Mouse (Mus musculus) G1E (cell line): ENCODE measurements around the gene Csf2rb2. TPM values are rescaled to one million over a fixed set of nuclear protein-coding genes. Genes with fewer than 3 reads are reported as not detected.
"Not testable (repeated sequence)": the region's sequence is repeated elsewhere in the genome, so short reads cannot be mapped to it uniquely, and the experiment has no call there.

ENCODE experiments used
- ATAC-seq: 2 replicates; pipeline ENCODE4 v1.8.0; 2016; ENCODE audit warnings: mild to moderate bottlenecking; ENCODE audit not compliant: insufficient number of reproducible peaks, poor library complexity, low FRiP score, severe bottlenecking; ENCODE audit errors: extremely low read depth
- DNase-seq: peaks from one replicate; pipeline ENCODE4 v3.0.0; 2012; ENCODE audit warnings: low spot score
- H3K27me3 ChIP-seq: 2 replicates; pipeline ENCODE4 v1.6.1; 2012; ENCODE audit warnings: mild to moderate bottlenecking, low read length, inconsistent platforms; ENCODE audit not compliant: insufficient read depth
- H3K36me3 ChIP-seq: replicated peaks from 2 replicates; pipeline ENCODE3; 2012; ENCODE audit warnings: mild to moderate bottlenecking, inconsistent platforms
- H3K4me1 ChIP-seq: 2 replicates; pipeline ENCODE4 v1.6.1; 2012; ENCODE audit warnings: low read depth, low read length, inconsistent platforms, mixed read lengths; ENCODE audit not compliant: insufficient read depth
- H3K4me3 ChIP-seq: 2 replicates; pipeline ENCODE4 v1.5.1; 2012; ENCODE audit warnings: low read depth, mild to moderate bottlenecking, inconsistent platforms, low read length, moderate library complexity, mixed read lengths
- H3K9me3 ChIP-seq: replicated peaks from 2 replicates; pipeline ENCODE4 v1.6.1; 2012; ENCODE audit warnings: inconsistent platforms
- CTCF ChIP-seq: IDR thresholded peaks from 2 replicates; pipeline ENCODE4 v1.5.1; 2012; ENCODE audit warnings: low read depth, low read length, inconsistent platforms, mixed read lengths
- GATA1 ChIP-seq: IDR thresholded peaks from 2 replicates; pipeline ENCODE4 v1.6.1; 2012; ENCODE audit warnings: borderline replicate concordance, low read length, inconsistent platforms, mixed read lengths
- GATA2 ChIP-seq: IDR thresholded peaks from 2 replicates; pipeline ENCODE4 v1.6.1; 2012; ENCODE audit warnings: low read depth, low read length, inconsistent platforms, borderline replicate concordance
- POLR2AphosphoS5 ChIP-seq: IDR thresholded peaks from 2 replicates; pipeline ENCODE4 v1.6.1; 2012; ENCODE audit warnings: low read depth, low read length, inconsistent platforms; ENCODE audit not compliant: insufficient replicate concordance
- TAL1 ChIP-seq: conservative IDR thresholded peaks from 2 replicates; pipeline ENCODE4 v1.6.1; 2012; ENCODE audit warnings: low read depth, low read length, inconsistent platforms, mixed read lengths
- polyA plus RNA-seq: library from polyadenylated mRNA; stranded (reverse); fragments of >175 nt; gene quantifications from 2 replicates; pipeline ENCODE4 v1.2.3, GENCODE M21; 2012
- total RNA-seq, 2 experiments: library from RNA; stranded (forward) in 1 of 2; stranded (reverse) in 1 of 2; fragments of 200-1000 nt in 1 of 2; fragments of >200 nt in 1 of 2; fragmentation: Nextera tagmentation in 1 of 2; gene quantifications; 2 replicates each; pipeline ENCODE4 v1.2.3; 2014 to 2017

The Csf2rb2 gene
- total and polyA plus RNA-seq, 3 experiments: 15.4 to 46.8 (median 41.9) TPM

- TF ChIP-seq TAL1: peak; percentile 33
- peak overlapping the region; percentile 3; the same call in 1 of the 2 replicates for H3K4me3 ChIP-seq
- peaks cover 78% of the 10 kb centered on the region for H3K4me1 ChIP-seq
- H3K27me3 ChIP-seq: peaks cover 43% of the 10 kb centered on the region
- ATAC-seq: peak; percentile 64
- not testable (repeated sequence) for H3K36me3 ChIP-seq, DNase-seq, H3K9me3 ChIP-seq
Observed at GRCm38 (mm10) chr15:78318338-78319171, 13.0 kb upstream of the Csf2rb2 start.

- H3K36me3 ChIP-seq: not testable (repeated sequence)
Observed at GRCm38 (mm10) chr15:78313659-78314058, 8.1 kb upstream of the Csf2rb2 start.

GRCm38 (mm10) chr15:78312421-78313233, 7.1 kb upstream of the Csf2rb2 start:
- Histone ChIP-seq H3K27me3 (peaks cover 48% of the 10 kb centered on the region), H3K4me1 (peaks cover 62% of the 10 kb centered on the region)
- not testable (repeated sequence) for H3K36me3 ChIP-seq, H3K9me3 ChIP-seq, DNase-seq, H3K4me3 ChIP-seq
- TF ChIP-seq TAL1: peak; percentile 76
- peak; percentile 86 for ATAC-seq

More at GRCm38 (mm10) chr15:78313659-78314058, 8.1 kb upstream of the Csf2rb2 start:
- ATAC-seq, H3K4me3 ChIP-seq, DNase-seq, H3K9me3 ChIP-seq: not testable (repeated sequence)
- Histone ChIP-seq H3K4me1 (peaks cover 61% of the 10 kb centered on the region), H3K27me3 (peaks cover 42% of the 10 kb centered on the region)

GRCm38 (mm10) chr15:78310971-78311370, 5.5 kb upstream of the Csf2rb2 start:
- no peak overlapping the region for H3K4me3 ChIP-seq
- H3K9me3 ChIP-seq: no peaks in the 10 kb centered on the region
- no peak for TF ChIP-seq GATA1
- no peak for TF ChIP-seq CTCF
- TF ChIP-seq POLR2AphosphoS5: no peak
- TF ChIP-seq TAL1: no peak
- TF ChIP-seq GATA2: no peak
- DNase-seq (no peak), ATAC-seq (no peak)
- H3K27me3 ChIP-seq: peaks cover 57% of the 10 kb centered on the region
- no peaks in the 10 kb centered on the region for H3K36me3 ChIP-seq
- peaks cover 68% of the 10 kb centered on the region for H3K4me1 ChIP-seq

GRCm38 (mm10) chr15:78309865-78310264, 4.3 kb upstream of the Csf2rb2 start:
- H3K9me3 ChIP-seq: no peaks in the 10 kb centered on the region
- no peaks in the 10 kb centered on the region for H3K36me3 ChIP-seq
- H3K27me3 ChIP-seq: peaks cover 62% of the 10 kb centered on the region
- ATAC-seq (no peak), DNase-seq (no peak)
- TF ChIP-seq GATA1: no peak
- no peak for TF ChIP-seq TAL1
- TF ChIP-seq GATA2: no peak
- TF ChIP-seq CTCF: no peak
- TF ChIP-seq POLR2AphosphoS5: no peak
- H3K4me1 ChIP-seq: peaks cover 71% of the 10 kb centered on the region
- H3K4me3 ChIP-seq: no peak overlapping the region

- H3K27me3 ChIP-seq: peaks cover 67% of the 10 kb centered on the region
- TF ChIP-seq CTCF (no peak), GATA1 (no peak), TAL1 (no peak), POLR2AphosphoS5 (no peak), GATA2 (no peak)
- no peak for DNase-seq
- H3K4me3 ChIP-seq: peak overlapping the region; percentile 21; the same call in 1 of the 2 replicates
- ATAC-seq: no peak
- H3K36me3 ChIP-seq: no peaks in the 10 kb centered on the region
- no peaks in the 10 kb centered on the region for H3K9me3 ChIP-seq
- peaks cover 57% of the 10 kb centered on the region for H3K4me1 ChIP-seq
Observed at GRCm38 (mm10) chr15:78303665-78304233, 1.8 kb downstream of the Csf2rb2 start.
